Mouse (Mus musculus) CD4-positive, CD25-positive, alpha-beta regulatory T cell (primary cell): ENCODE data around the gene Htra1. TPM values are rescaled to one million over a fixed set of nuclear protein-coding genes. Genes with fewer than 3 reads are reported as not detected.

Source experiments
- polyA plus RNA-seq: library from polyadenylated mRNA; unstranded; fragments of 100-300 nt; shearing (Covaris generic); gene quantifications from one replicate; pipeline ENCODE4 v1.2.1, GENCODE M21; 2017

Gene Htra1
- 0.32 TPM for polyA plus RNA-seq

GRCm38 (mm10) chr7:130935793-130936471, at the start of gene Htra1:
Htra1 (plus strand) TSS chr7:130936111.

GRCm38 (mm10) chr7:131031755-131032154, 95.8 kb downstream of the Htra1 start, which contains the start of gene Dmbt1:
Dmbt1 (plus strand) TSS chr7:131032053.

Other genes with a start within 250 kb of the Htra1 start
- 4.8 TPM for gene Btbd16, start 162.0 kb upstream of the Htra1 start, polyA plus RNA-seq
- gene Plekha1, start 70.4 kb upstream of the Htra1 start, polyA plus RNA-seq = 61.3 TPM
- not detected for gene Dmbt1, start 95.9 kb downstream of the Htra1 start, polyA plus RNA-seq
- not detected for gene 4933402N03Rik, start 210.2 kb downstream of the Htra1 start, polyA plus RNA-seq
- 0.07 TPM for gene 5430419D17Rik, start 238.3 kb downstream of the Htra1 start, polyA plus RNA-seq